Mouse (Mus musculus): ENCODE measurements at regions not wholly inside any gene's neighbourhood (a gene's known extent, or its start where the extent isn't known, plus 50 kb on each side); places are given as distances from the start of the nearest gene placed in this dataset.
A peak's percentile ranks its signal among the peaks of the same experiment; 100 is the strongest.
"Not testable (repeated sequence)": the region's sequence is repeated elsewhere in the genome, so short reads cannot be mapped to it uniquely, and the experiment has no call there.

DNA sequence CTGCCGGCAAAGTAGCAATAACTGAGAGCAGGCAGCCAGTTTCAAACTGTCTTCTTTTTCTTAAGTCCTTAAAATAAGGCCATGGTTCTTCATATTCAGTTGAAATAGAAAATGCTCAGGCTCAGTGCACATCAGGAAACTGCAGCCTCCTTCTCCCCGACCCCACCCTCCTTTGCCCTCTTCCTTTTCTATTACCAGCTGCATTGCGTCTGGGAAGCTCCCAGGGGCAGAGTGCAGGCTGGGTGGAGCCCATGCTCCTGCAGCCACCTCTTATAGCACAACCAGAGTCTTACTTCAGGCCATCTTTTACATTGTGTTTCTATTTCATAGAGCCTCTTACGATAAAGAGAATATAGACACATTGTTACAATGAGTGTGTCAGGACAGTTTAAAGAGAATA lies 288.2 kb downstream of the Hace1 start:
- H3K9me3 ChIP-seq (ENCODE audit: control insufficient read depth, low read length): no peaks in the 10 kb centered on the region
- no peak overlapping the region for H3K27ac ChIP-seq (replicated peaks; ENCODE audit: low read depth, low read length)
- peaks cover 7% of the 10 kb centered on the region for H3K4me1 ChIP-seq (ENCODE audit: control insufficient read depth, insufficient read depth, low read length)
- DNase-seq (ENCODE audit: low spot score): no peak
- no peaks in the 10 kb centered on the region for H3K27me3 ChIP-seq (ENCODE audit: control insufficient read depth, insufficient read depth, low read length)
- H3K36me3 ChIP-seq (ENCODE audit: control insufficient read depth, insufficient read depth, low read length): no peaks in the 10 kb centered on the region
- no peak for ATAC-seq (ENCODE audit: insufficient number of reproducible peaks, low FRiP score, low TSS enrichment, low read depth)
- H3K4me2 ChIP-seq (ENCODE audit: low read depth, severe bottlenecking): no peak overlapping the region
- 36% methylated on average over 4 of the region's 4 CpGs for WGBS
- H3K4me3 ChIP-seq (ENCODE audit: low read depth, low read length): no peak overlapping the region
- H3K9ac ChIP-seq (ENCODE audit: low read length): no peak overlapping the region

GRCm38 (mm10) chr10:45866860-45867259 lies 289.2 kb downstream of the Hace1 start:
- ATAC-seq (ENCODE audit: insufficient number of reproducible peaks, low FRiP score, low TSS enrichment, low read depth): peak; percentile 35; the same call in 1 of the 2 replicates
- Histone ChIP-seq H3K9ac (ENCODE audit: low read length) (no peak overlapping the region), H3K27ac (replicated peaks; ENCODE audit: low read depth, low read length) (peak overlapping the region; percentile 70), H3K9me3 (ENCODE audit: control insufficient read depth, low read length) (no peaks in the 10 kb centered on the region), H3K4me2 (ENCODE audit: low read depth, severe bottlenecking) (no peak overlapping the region), H3K4me3 (ENCODE audit: low read depth, low read length) (no peak overlapping the region), H3K4me1 (ENCODE audit: control insufficient read depth, insufficient read depth, low read length) (peaks cover 7% of the 10 kb centered on the region), H3K27me3 (ENCODE audit: control insufficient read depth, insufficient read depth, low read length) (no peaks in the 10 kb centered on the region), H3K36me3 (ENCODE audit: control insufficient read depth, insufficient read depth, low read length) (no peaks in the 10 kb centered on the region)
- 30% methylated on average over 3 of the region's 3 CpGs for WGBS
- DNase-seq (ENCODE audit: low spot score): no peak

DNA sequence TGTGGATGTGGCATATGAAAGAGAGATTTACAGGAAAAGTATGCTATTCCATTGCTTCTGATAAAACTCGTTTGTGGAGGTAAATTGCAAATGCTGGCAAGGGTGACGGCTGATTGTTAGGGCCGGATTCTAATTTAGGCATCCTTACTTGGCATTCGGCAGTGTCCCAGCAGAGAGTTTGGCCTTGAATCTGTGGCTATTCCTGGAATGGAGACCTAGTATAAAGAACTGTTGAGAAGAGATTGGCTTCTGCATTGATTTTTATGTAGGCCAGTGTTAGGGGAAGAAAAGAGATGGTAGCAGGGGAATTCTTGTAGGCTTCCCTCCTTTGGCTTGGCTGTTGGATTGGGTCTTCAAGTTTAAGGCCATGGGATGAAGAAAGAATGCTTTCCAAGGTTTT lies 293.4 kb downstream of the Hace1 start:
- no peak for ATAC-seq (ENCODE audit: insufficient number of reproducible peaks, low FRiP score, low TSS enrichment, low read depth)
- Histone ChIP-seq H3K4me1 (ENCODE audit: control insufficient read depth, insufficient read depth, low read length) (peaks cover 7% of the 10 kb centered on the region), H3K4me3 (ENCODE audit: low read depth, low read length) (no peak overlapping the region), H3K27me3 (ENCODE audit: control insufficient read depth, insufficient read depth, low read length) (no peaks in the 10 kb centered on the region), H3K27ac (replicated peaks; ENCODE audit: low read depth, low read length) (no peak overlapping the region), H3K9me3 (ENCODE audit: control insufficient read depth, low read length) (no peaks in the 10 kb centered on the region), H3K36me3 (ENCODE audit: control insufficient read depth, insufficient read depth, low read length) (no peaks in the 10 kb centered on the region), H3K9ac (ENCODE audit: low read length) (no peak overlapping the region), H3K4me2 (ENCODE audit: low read depth, severe bottlenecking) (no peak overlapping the region)
- DNase-seq (ENCODE audit: low spot score): no peak
- 85% methylated on average over 4 of the region's 4 CpGs for WGBS

DNA sequence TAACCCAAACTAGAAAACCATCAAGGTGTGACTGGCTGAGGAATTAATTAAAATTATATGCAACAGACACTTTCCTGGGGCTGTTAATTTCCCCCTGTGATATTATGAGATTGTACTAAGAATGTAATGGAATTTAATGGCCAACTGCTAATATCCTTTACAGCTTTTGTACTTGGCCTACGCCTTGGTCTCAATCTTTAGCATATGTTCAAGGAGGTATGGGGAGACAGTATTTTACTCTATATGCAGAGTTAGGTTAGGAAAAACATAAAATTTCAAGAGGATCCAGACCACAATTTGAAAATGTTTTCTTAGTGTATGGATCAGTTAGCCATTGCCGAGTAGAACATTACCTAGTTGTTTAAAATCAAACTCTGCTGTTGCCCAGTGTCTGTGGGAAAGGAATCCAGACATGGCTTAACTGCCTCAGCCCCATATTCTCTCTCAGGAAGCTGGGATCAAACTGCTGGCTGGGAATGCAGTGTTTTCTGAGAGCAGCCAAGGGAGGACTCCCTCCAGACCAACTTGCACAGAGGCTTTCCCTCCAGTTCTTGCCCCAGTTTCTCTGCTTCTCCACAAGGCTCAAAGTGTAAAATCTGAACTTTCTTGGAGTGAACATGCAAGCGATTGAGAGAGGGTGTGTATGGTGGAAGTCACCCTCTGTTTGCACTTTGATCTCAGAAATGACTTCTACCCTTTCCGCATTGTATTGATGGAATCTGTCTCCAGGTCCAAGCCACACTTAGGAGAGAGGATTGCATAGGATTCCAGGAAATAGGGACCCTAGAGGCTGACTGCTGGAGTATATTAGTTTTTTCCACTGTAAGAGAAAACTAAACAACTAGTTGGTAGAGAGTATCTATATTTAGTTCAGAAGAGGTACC lies 294.6 kb downstream of the Hace1 start:
- H3K27me3 ChIP-seq (ENCODE audit: control insufficient read depth, insufficient read depth, low read length): no peaks in the 10 kb centered on the region
- ATAC-seq (ENCODE audit: insufficient number of reproducible peaks, low FRiP score, low TSS enrichment, low read depth): no peak
- no peaks in the 10 kb centered on the region for H3K9me3 ChIP-seq (ENCODE audit: control insufficient read depth, low read length)
- no peaks in the 10 kb centered on the region for H3K36me3 ChIP-seq (ENCODE audit: control insufficient read depth, insufficient read depth, low read length)
- no peak for DNase-seq (ENCODE audit: low spot score)
- H3K4me1 ChIP-seq (ENCODE audit: control insufficient read depth, insufficient read depth, low read length): peaks cover 6% of the 10 kb centered on the region; the same call in 1 of the 2 replicates
- H3K9ac ChIP-seq (ENCODE audit: low read length): no peak overlapping the region
- no peak overlapping the region for H3K27ac ChIP-seq (replicated peaks; ENCODE audit: low read depth, low read length)
- 72% methylated on average over 4 of the region's 4 CpGs for WGBS
- H3K4me3 ChIP-seq (ENCODE audit: low read depth, low read length): no peak overlapping the region
- no peak overlapping the region for H3K4me2 ChIP-seq (ENCODE audit: low read depth, severe bottlenecking)

- H3K27me3 ChIP-seq (ENCODE audit: control insufficient read depth, insufficient read depth, low read length): no peaks in the 10 kb centered on the region
- WGBS: 76% methylated on average over 14 of the region's 14 CpGs
- no peak overlapping the region for H3K27ac ChIP-seq (replicated peaks; ENCODE audit: low read depth, low read length)
- no peaks in the 10 kb centered on the region for H3K9me3 ChIP-seq (ENCODE audit: control insufficient read depth, low read length)
- H3K36me3 ChIP-seq (ENCODE audit: control insufficient read depth, insufficient read depth, low read length): no peaks in the 10 kb centered on the region
- peaks cover 6% of the 10 kb centered on the region; the same call in 1 of the 2 replicates for H3K4me1 ChIP-seq (ENCODE audit: control insufficient read depth, insufficient read depth, low read length)
- no peak overlapping the region for H3K9ac ChIP-seq (ENCODE audit: low read length)
- no peak overlapping the region for H3K4me2 ChIP-seq (ENCODE audit: low read depth, severe bottlenecking)
- DNase-seq (ENCODE audit: low spot score) (no peak), ATAC-seq (ENCODE audit: insufficient number of reproducible peaks, low FRiP score, low TSS enrichment, low read depth) (no peak)
- H3K4me3 ChIP-seq (ENCODE audit: low read depth, low read length): no peak overlapping the region
Observed at GRCm38 (mm10) chr10:45873805-45874780, 296.5 kb downstream of the Hace1 start.

GRCm38 (mm10) chr10:45875287-45875686 lies 297.7 kb downstream of the Hace1 start:
- not testable (repeated sequence) for H3K27ac ChIP-seq (replicated peaks; ENCODE audit: low read depth, low read length); DNase-seq (ENCODE audit: low spot score); H3K4me2 ChIP-seq (ENCODE audit: low read depth, severe bottlenecking); H3K4me1 ChIP-seq (ENCODE audit: control insufficient read depth, insufficient read depth, low read length); H3K4me3 ChIP-seq (ENCODE audit: low read depth, low read length); H3K27me3 ChIP-seq (ENCODE audit: control insufficient read depth, insufficient read depth, low read length); H3K36me3 ChIP-seq (ENCODE audit: control insufficient read depth, insufficient read depth, low read length); H3K9me3 ChIP-seq (ENCODE audit: control insufficient read depth, low read length); H3K9ac ChIP-seq (ENCODE audit: low read length); ATAC-seq (ENCODE audit: insufficient number of reproducible peaks, low FRiP score, low TSS enrichment, low read depth)
- 97% methylated on average over 20 of the region's 20 CpGs for WGBS

GRCm38 (mm10) chr10:45883745-45884144 lies 306.1 kb downstream of the Hace1 start:
- no peaks in the 10 kb centered on the region for H3K4me1 ChIP-seq (ENCODE audit: control insufficient read depth, insufficient read depth, low read length)
- 84% methylated on average over 1 of the region's 1 CpGs for WGBS
- no peak for ATAC-seq (ENCODE audit: insufficient number of reproducible peaks, low FRiP score, low TSS enrichment, low read depth)
- H3K4me3 ChIP-seq (ENCODE audit: low read depth, low read length): no peak overlapping the region
- no peak overlapping the region for H3K27ac ChIP-seq (replicated peaks; ENCODE audit: low read depth, low read length)
- no peaks in the 10 kb centered on the region for H3K9me3 ChIP-seq (ENCODE audit: control insufficient read depth, low read length)
- no peak overlapping the region for H3K9ac ChIP-seq (ENCODE audit: low read length)
- H3K36me3 ChIP-seq (ENCODE audit: control insufficient read depth, insufficient read depth, low read length): no peaks in the 10 kb centered on the region
- H3K4me2 ChIP-seq (ENCODE audit: low read depth, severe bottlenecking): no peak overlapping the region
- DNase-seq (ENCODE audit: low spot score): peak; percentile 4
- no peaks in the 10 kb centered on the region for H3K27me3 ChIP-seq (ENCODE audit: control insufficient read depth, insufficient read depth, low read length)

DNA sequence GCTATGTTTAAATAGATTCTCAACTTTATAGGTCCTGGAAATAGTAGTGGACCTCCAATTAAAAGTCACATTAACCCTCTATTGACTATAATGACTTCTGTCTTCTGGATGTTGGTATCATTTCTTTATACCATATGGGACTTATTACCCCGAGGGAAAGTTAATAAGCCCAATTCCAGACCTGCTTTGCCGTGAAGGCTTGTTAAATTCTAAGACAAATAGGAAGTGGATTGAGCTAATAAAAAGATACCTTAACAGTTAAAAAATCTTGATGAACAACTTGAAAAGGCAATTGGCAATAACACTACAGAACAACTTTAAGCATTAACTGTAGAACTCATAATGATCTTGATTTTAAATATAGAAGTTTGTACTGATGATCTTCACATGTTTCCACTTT lies 309.0 kb downstream of the Hace1 start:
- Histone ChIP-seq H3K36me3 (ENCODE audit: control insufficient read depth, insufficient read depth, low read length) (no peaks in the 10 kb centered on the region), H3K9ac (ENCODE audit: low read length) (no peak overlapping the region), H3K4me2 (ENCODE audit: low read depth, severe bottlenecking) (no peak overlapping the region), H3K9me3 (ENCODE audit: control insufficient read depth, low read length) (no peaks in the 10 kb centered on the region), H3K4me1 (ENCODE audit: control insufficient read depth, insufficient read depth, low read length) (no peaks in the 10 kb centered on the region), H3K27ac (replicated peaks; ENCODE audit: low read depth, low read length) (no peak overlapping the region), H3K27me3 (ENCODE audit: control insufficient read depth, insufficient read depth, low read length) (no peaks in the 10 kb centered on the region), H3K4me3 (ENCODE audit: low read depth, low read length) (no peak overlapping the region)
- ATAC-seq (ENCODE audit: insufficient number of reproducible peaks, low FRiP score, low TSS enrichment, low read depth) (0 out of 2 replicates have a peak, but pooled peaks have one; percentile 44), DNase-seq (ENCODE audit: low spot score) (peak; percentile 12)
- 8% methylated on average over 2 of the region's 2 CpGs for WGBS
